Mouse (Mus musculus): ENCODE data around the gene Ppat.

- TF ChIP-seq CTCF (IDR thresholded peaks at IDR 0.05; ENCODE audit: low read depth, low read length) (no peak), POLR2A (IDR thresholded peaks at IDR 0.05; ENCODE audit: borderline replicate concordance, low read depth, low read length) (no peak)
These were observed 64.4 kb downstream of the Ppat start for GRCm38 (mm10) chr5:76887011-76887410.

Measured in bone marrow macrophage, adult 2 months (primary cell).